Mouse (Mus musculus): ENCODE data around the gene Klhdc2.

Klhdc2 gene

GRCm38 (mm10) chr12:69300391-69300790 is 3.9 kb downstream of the Klhdc2 start:
- DNase-seq (ENCODE audit: low spot score in 2 of 2) = no peak

GRCm38 (mm10) chr12:69302171-69302570 is 5.7 kb downstream of the Klhdc2 start:
- no peak for DNase-seq (ENCODE audit: low spot score in 2 of 2)

- DNase-seq (ENCODE audit: low spot score in 2 of 2) = no peak
These were observed 7.6 kb downstream of the Klhdc2 start for GRCm38 (mm10) chr12:69304051-69304450.

GRCm38 (mm10) chr12:69306333-69306732 is 9.9 kb downstream of the Klhdc2 start:
- DNase-seq (ENCODE audit: low spot score in 2 of 2) = no peak

- no peak for DNase-seq (ENCODE audit: low spot score in 2 of 2)
These were observed 13.2 kb downstream of the Klhdc2 start for GRCm38 (mm10) chr12:69309659-69310058.

- DNase-seq (ENCODE audit: low spot score in 2 of 2) = no peak
These were observed 21.9 kb downstream of the Klhdc2 start for GRCm38 (mm10) chr12:69318431-69318830.

GRCm38 (mm10) chr12:69331187-69331586 is 34.7 kb downstream of the Klhdc2 start:
- DNase-seq (ENCODE audit: low spot score in 2 of 2) = no peak

GRCm38 (mm10) chr12:69332147-69332546 is 35.7 kb downstream of the Klhdc2 start:
- no peak for DNase-seq (ENCODE audit: low spot score in 2 of 2)

- peak in 1 of 2 experiments; percentile 28 for DNase-seq (ENCODE audit: low spot score in 2 of 2)
These were observed 37.1 kb downstream of the Klhdc2 start for GRCm38 (mm10) chr12:69333547-69333946.

- DNase-seq (ENCODE audit: low spot score in 2 of 2) = no peak
These were observed 53.4 kb downstream of the Klhdc2 start for GRCm38 (mm10) chr12:69349928-69350327.

GRCm38 (mm10) chr12:69351685-69352084 is 55.2 kb downstream of the Klhdc2 start:
- DNase-seq (ENCODE audit: low spot score in 2 of 2) = no peak

GRCm38 (mm10) chr12:69356546-69357299 is 60.2 kb downstream of the Klhdc2 start, which contains the start of gene Nemf:
Nemf (minus strand) TSS chr12:69357165.
- peak; percentile 69 to 80 for DNase-seq (ENCODE audit: low spot score in 2 of 2)

GRCm38 (mm10) chr12:69357300-69357646 is 60.8 kb downstream of the Klhdc2 start:
- no peak for DNase-seq (ENCODE audit: low spot score in 2 of 2)
